ENCODE assay signal across 8 mouse cellular contexts in the genomic region with DNA sequence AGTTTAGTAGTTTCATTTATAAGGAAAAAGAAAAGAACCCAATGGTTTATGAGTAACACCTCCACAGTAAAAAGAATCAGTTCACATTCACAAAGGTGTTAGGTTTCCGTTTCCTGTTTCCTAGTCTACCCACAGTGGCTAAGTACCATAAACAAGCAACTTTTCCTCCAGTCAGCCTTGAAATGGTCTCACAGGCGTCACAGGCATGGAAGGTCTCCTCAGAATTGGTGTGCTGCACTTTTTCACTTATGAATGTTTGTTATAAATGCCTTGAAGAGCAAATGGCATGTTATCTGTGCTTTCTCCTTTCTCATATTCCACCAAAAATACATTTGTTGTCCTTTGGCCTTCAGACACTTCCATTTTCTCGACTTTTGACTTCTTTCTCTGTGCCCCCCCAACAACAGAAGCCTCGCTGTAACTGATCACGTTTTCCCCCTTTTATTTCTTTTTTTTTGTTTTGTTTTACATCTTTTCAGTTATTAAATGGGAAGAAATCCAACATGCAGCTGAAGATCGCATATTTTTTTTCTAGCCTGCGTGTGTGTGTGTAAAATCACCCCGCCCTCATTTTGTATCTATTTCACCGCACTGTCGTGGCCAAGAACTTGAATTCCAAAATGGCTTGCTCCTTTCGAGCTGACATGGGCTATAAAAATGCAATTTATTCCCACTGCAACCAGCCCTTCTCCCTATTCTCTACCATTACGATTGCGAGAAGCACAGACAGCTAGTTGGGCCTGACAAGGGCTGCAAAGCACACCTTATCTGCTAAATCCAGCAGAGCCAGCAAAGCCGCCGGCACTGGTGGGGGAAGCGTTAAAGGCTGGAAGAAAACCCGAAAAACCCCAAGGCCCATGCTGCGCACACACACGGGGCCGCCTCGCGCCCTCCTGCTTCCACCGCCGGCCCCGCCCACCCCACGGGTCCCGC. TPM values are rescaled to one million over a fixed set of nuclear protein-coding genes. Genes with fewer than 3 reads are reported as not detected.
DNase-seq lines count a peak whose midpoint lies in the region; ATAC-seq lines count a peak whose summit lies in the region.

No protein-coding gene starts in this region.

- peaks cover 13% of the 10 kb centered on the region for H3K4me1 ChIP-seq in embryonic facial prominence, embryonic 15.5 days
- H3K4me1 ChIP-seq in hindbrain, embryonic 16.5 days (ENCODE audit: control insufficient read depth, insufficient read depth, low read depth, low read length) = peaks cover 15% of the 10 kb centered on the region

- no peaks in the 10 kb centered on the region for H3K27me3 ChIP-seq in embryonic facial prominence, embryonic 15.5 days
- no peaks in the 10 kb centered on the region for H3K27me3 ChIP-seq in hindbrain, embryonic 16.5 days (replicated peaks; ENCODE audit: control insufficient read depth, insufficient read depth, low read length)

- WGBS in embryonic facial prominence, embryonic 15.5 days = 3% methylated on average over 27 of the region's 27 CpGs
- 8% methylated on average over 26 of the region's 27 CpGs for WGBS in hindbrain, embryonic 16.5 days

- peak; percentile 94 for ATAC-seq in embryonic facial prominence, embryonic 15.5 days (ENCODE audit: insufficient number of reproducible peaks, low FRiP score, low TSS enrichment, low read depth)
- peak; percentile 95; the same call in 1 of the 2 replicates for ATAC-seq in hindbrain, embryonic 16.5 days
- ATAC-seq in megakaryocyte-erythroid progenitor cell, adult 5-6 weeks (replicated peaks; ENCODE audit: low FRiP score, low TSS enrichment, poor library complexity, severe bottlenecking) = peak; percentile 69

- DNase-seq in cerebellum, adult 11-12 months = peak; percentile 90
- DNase-seq in cerebellum, postnatal 4 days (ENCODE audit: low spot score in 2 of 2) = no peak
- DNase-seq in right cerebral cortex, adult 2 months (ENCODE audit: low spot score in 2 of 2) = peak; percentile 69 to 76
- no peak for DNase-seq in right cerebral cortex, adult 18-20 months
- no peak for DNase-seq in urinary bladder, postnatal 4 days (ENCODE audit: low spot score in 2 of 2)

- H3K9ac ChIP-seq in embryonic facial prominence, embryonic 15.5 days = peak overlapping the region; percentile 70
- H3K9ac ChIP-seq in hindbrain, embryonic 16.5 days (ENCODE audit: low read depth, low read length) = peak overlapping the region; percentile 77

- peak overlapping the region; percentile 99 for H3K27ac ChIP-seq in embryonic facial prominence, embryonic 15.5 days (replicated peaks)
- peak overlapping the region; percentile 95 for H3K27ac ChIP-seq in hindbrain, embryonic 16.5 days (ENCODE audit: low read depth, low read length)

- peak overlapping the region; percentile 88 for H3K4me3 ChIP-seq in embryonic facial prominence, embryonic 15.5 days (replicated peaks)
- H3K4me3 ChIP-seq in hindbrain, embryonic 16.5 days (ENCODE audit: low read length) = peak overlapping the region; percentile 97

- H3K4me2 ChIP-seq in embryonic facial prominence, embryonic 15.5 days (replicated peaks) = peak overlapping the region; percentile 69
- peak overlapping the region; percentile 69 for H3K4me2 ChIP-seq in hindbrain, embryonic 16.5 days (ENCODE audit: low read length)

- H3K36me3 ChIP-seq in embryonic facial prominence, embryonic 15.5 days = no peaks in the 10 kb centered on the region
- no peaks in the 10 kb centered on the region for H3K36me3 ChIP-seq in hindbrain, embryonic 16.5 days (ENCODE audit: control insufficient read depth, insufficient read depth, low read length)

- no peaks in the 10 kb centered on the region for H3K9me3 ChIP-seq in embryonic facial prominence, embryonic 15.5 days (replicated peaks)
- H3K9me3 ChIP-seq in hindbrain, embryonic 16.5 days (ENCODE audit: control insufficient read depth, low read length) = no peaks in the 10 kb centered on the region

RNA-seq across cellular contexts. Expression of gene Asf1a, which starts 0.5 kb away (rescaled TPM):
- polyA plus RNA-seq in embryonic facial prominence, embryonic 15.5 days (2015; fragmentation: Nextera tagmentation; extraction: Ambion mirVana) = 83.2 and 84.7 TPM in 2 replicates
- polyA plus RNA-seq in hindbrain, embryonic 16.5 days (2015; fragmentation: Nextera tagmentation; extraction: Ambion mirVana) = 53.1 and 56.0 TPM in 2 replicates
- total RNA-seq in megakaryocyte-erythroid progenitor cell, adult 5-6 weeks (2014; fragmentation: Nextera tagmentation) = 118 and 119 TPM in 2 replicates
- 67.6 and 127 TPM in 2 replicates for total RNA-seq in megakaryocyte-erythroid progenitor cell, adult 5-6 weeks (2017)

RNA-seq across cellular contexts. Expression of gene Mcm9, which starts 34.2 kb away (rescaled TPM):
- polyA plus RNA-seq in embryonic facial prominence, embryonic 15.5 days (2015; fragmentation: Nextera tagmentation; extraction: Ambion mirVana) = 9.4 and 10.9 TPM in 2 replicates
- 5.9 and 6.0 TPM in 2 replicates for polyA plus RNA-seq in hindbrain, embryonic 16.5 days (2015; fragmentation: Nextera tagmentation; extraction: Ambion mirVana)
- 17.9 and 47.4 TPM in 2 replicates for total RNA-seq in megakaryocyte-erythroid progenitor cell, adult 5-6 weeks (2014; fragmentation: Nextera tagmentation)
- total RNA-seq in megakaryocyte-erythroid progenitor cell, adult 5-6 weeks (2017) = 9.3 and 16.5 TPM in 2 replicates

Comparison
In these comparisons a context has a peak if more than half of its experiments do, and no peak if none do; other contexts are left out.
1. DNase-seq: peak in cerebellum, adult 11-12 months (single experiment) and right cerebral cortex, adult 2 months (2 of 2); none in cerebellum, postnatal 4 days (0 of 2), right cerebral cortex, adult 18-20 months (single experiment) and urinary bladder, postnatal 4 days (0 of 2).
2. Peak in every context shown above with its lines, with median percentiles within 50 percentile points of each other: ATAC-seq.